Mouse (Mus musculus): ENCODE measurements around the gene Eps15.

- TF ChIP-seq CHD2 (IDR thresholded peaks at IDR 0.05; ENCODE audit: low read depth, low read length) (no peak), ZC3H11A (IDR thresholded peaks at IDR 0.05; ENCODE audit: borderline replicate concordance, low read depth, low read length) (no peak), ZNF384 (IDR thresholded peaks at IDR 0.05; ENCODE audit: low read depth, low read length) (no peak), MAFK (IDR thresholded peaks at IDR 0.05; ENCODE audit: insufficient read depth, low read depth, low read length) (no peak), HCFC1 (IDR thresholded peaks at IDR 0.05; ENCODE audit: borderline replicate concordance, insufficient read depth, low read length) (no peak)
Observed at GRCm38 (mm10) chr4:109433641-109434040, 153.6 kb downstream of the Eps15 start.

Measured in ES-E14 (cell line).